Mouse (Mus musculus) Patski (cell line): ENCODE data around the gene Nup188. TPM values are rescaled to one million over a fixed set of nuclear protein-coding genes. Genes with fewer than 3 reads are reported as not detected.
A peak's percentile ranks its signal among the peaks of the same experiment; 100 is the strongest.

Source experiments
- ATAC-seq: fragments of 100-300 bp; one replicate; pipeline ENCODE4 v1.8.0; 2021
- CTCF ChIA-PET: fragments of 350-600 bp; sonication (Branson Sonifier 250); formaldehyde crosslinking; loops from one replicate; lab custom pipeline; 2022; ENCODE audit warnings: inconsistent platforms; lab: Charles Lee
- POLR2A ChIA-PET: fragments of 350-600 bp; sonication (Branson Sonifier 250); formaldehyde crosslinking; loops from one replicate; lab custom pipeline; 2022; ENCODE audit warnings: antibody characterized with exemption, inconsistent platforms; lab: Charles Lee
- DNase-seq: peaks from one replicate; pipeline ENCODE4 v3.0.0-alpha.2; 2011; ENCODE audit warnings: low read depth, low spot score
- H3K27me3 ChIP-seq: fragments of 371-371 bp; one replicate; pipeline ENCODE4 v1.5.1; 2021
- CTCF ChIP-seq: fragments of 100-300 bp; IDR thresholded peaks from one replicate; pipeline ENCODE4 v1.5.1; 2021
- in situ Hi-C: fragments of 300-500 bp; cut with MboI; formaldehyde crosslinking; loops from 3 replicates; pipeline ENCODE4 v1.11.1; 2018; ENCODE audit warnings: low pct_unique_long_range_greater_than_20kb, mixed read lengths
- polyA plus RNA-seq: library from polyadenylated mRNA; unstranded; gene quantifications from one replicate; pipeline ENCODE4 v1.2.3, GENCODE M21; 2021

Gene Nup188
- polyA plus RNA-seq, 1 experiment from 2014 or later, result 36.7 TPM

GRCm38 (mm10) chr2:30319260-30319659 lies 33.1 kb downstream of the Nup188 start:
- no peak for DNase-seq
- CTCF ChIA-PET, result no interaction called here
- no peak for TF ChIP-seq CTCF
- in situ Hi-C loops, result no loop called here
- no peak for ATAC-seq
- no peaks in the 10 kb centered on the region for H3K27me3 ChIP-seq
- POLR2A ChIA-PET, result no interaction called here

GRCm38 (mm10) chr2:30323111-30323510 lies 36.9 kb downstream of the Nup188 start:
- ChIA-PET CTCF (interaction anchor here (1.0 kb wide), 1 partner anchor 16 kb away, joined by 3 read pairs; no protein-coding TSS in a partner anchor), POLR2A (no interaction called here)
- TF ChIP-seq CTCF, result no peak
- in situ Hi-C loops, result no loop called here
- DNase-seq (peak; percentile 43), ATAC-seq (peak; percentile 67)
- H3K27me3 ChIP-seq, result no peaks in the 10 kb centered on the region

- ChIA-PET POLR2A (no interaction called here), CTCF (no interaction called here)
- DNase-seq (no peak), ATAC-seq (no peak)
- in situ Hi-C loops, result no loop called here
- TF ChIP-seq CTCF, result no peak
- H3K27me3 ChIP-seq, result no peaks in the 10 kb centered on the region
These were observed 39.1 kb downstream of the Nup188 start for GRCm38 (mm10) chr2:30325296-30325695.

DNA sequence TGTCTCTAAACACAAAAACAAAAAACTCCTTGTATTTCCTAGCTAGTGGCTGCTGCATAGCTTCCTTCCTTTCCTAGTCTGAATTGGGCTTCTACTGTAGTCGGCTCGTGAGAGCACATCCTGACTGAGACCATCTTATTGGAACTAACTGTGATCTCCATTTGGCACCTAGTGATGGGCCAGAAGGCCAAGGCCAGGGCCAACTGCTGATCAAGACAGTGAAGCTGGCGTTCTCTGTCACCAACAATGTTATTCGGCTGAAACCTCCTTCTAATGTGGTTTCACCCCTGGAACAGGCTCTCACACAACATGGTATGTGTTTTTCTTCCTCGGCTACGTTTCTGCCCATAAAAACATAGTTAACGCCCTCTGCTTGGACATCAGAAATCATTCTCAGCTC lies 41.1 kb downstream of the Nup188 start:
- CTCF ChIA-PET, result interaction anchor here (0.6 to 1.5 kb wide), 4 partner anchors 9 to 19 kb away, joined by 3 to 4 read pairs (median 4); no protein-coding TSS in a partner anchor
- no peak for TF ChIP-seq CTCF
- in situ Hi-C loops, result no loop called here

DNA sequence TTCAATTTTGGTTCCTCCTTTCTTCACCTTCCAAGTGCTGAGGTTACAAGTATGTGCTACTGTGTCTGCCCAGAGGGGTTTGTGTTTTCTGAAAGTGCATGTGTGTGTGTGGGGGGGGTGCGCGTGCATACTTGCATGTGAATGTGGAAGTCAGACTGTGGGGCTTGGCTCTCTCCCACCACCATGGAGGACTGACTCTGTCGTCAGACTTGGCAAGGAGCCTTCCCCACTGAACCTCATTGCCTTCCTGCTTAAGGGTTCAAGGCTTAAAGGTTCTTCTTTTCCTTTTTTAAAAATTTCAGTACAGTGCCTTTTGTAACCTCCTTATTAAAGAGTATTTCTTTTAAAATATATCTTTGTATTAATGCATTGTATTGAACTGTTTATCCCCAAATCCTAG lies 42.6 kb downstream of the Nup188 start:
- in situ Hi-C loops, result no loop called here
- no peaks in the 10 kb centered on the region for H3K27me3 ChIP-seq
- no peak for TF ChIP-seq CTCF
- DNase-seq (no peak), ATAC-seq (no peak)
- ChIA-PET POLR2A (no interaction called here), CTCF (interaction anchor here (1.0 to 1.5 kb wide), 2 partner anchors 12 to 15 kb away, joined by 3 read pairs; no protein-coding TSS in a partner anchor)

More for the DNA sequence above, 41.1 kb downstream of the Nup188 start:
- POLR2A ChIA-PET, result no interaction called here
- DNase-seq (no peak), ATAC-seq (no peak)
- H3K27me3 ChIP-seq, result no peaks in the 10 kb centered on the region

- in situ Hi-C loops, result no loop called here
- ChIA-PET CTCF (interaction anchor here (1.7 kb wide), 1 partner anchor 9 kb away, joined by 4 read pairs; no protein-coding TSS in a partner anchor), POLR2A (no interaction called here)
- TF ChIP-seq CTCF, result no peak
- ATAC-seq (no peak), DNase-seq (no peak)
- H3K27me3 ChIP-seq, result no peaks in the 10 kb centered on the region
These were observed 49.1 kb downstream of the Nup188 start for GRCm38 (mm10) chr2:30335324-30335723.

GRCm38 (mm10) chr2:30336174-30336915 lies 50.1 kb downstream of the Nup188 start:
- ChIA-PET CTCF (interaction anchor here (1.7 kb wide), 1 partner anchor 10 kb away, joined by 4 read pairs; no protein-coding TSS in a partner anchor), POLR2A (no interaction called here)
- in situ Hi-C loops, result no loop called here
- no peaks in the 10 kb centered on the region for H3K27me3 ChIP-seq
- no peak for DNase-seq
- no peak for TF ChIP-seq CTCF
- no peak for ATAC-seq

DNA sequence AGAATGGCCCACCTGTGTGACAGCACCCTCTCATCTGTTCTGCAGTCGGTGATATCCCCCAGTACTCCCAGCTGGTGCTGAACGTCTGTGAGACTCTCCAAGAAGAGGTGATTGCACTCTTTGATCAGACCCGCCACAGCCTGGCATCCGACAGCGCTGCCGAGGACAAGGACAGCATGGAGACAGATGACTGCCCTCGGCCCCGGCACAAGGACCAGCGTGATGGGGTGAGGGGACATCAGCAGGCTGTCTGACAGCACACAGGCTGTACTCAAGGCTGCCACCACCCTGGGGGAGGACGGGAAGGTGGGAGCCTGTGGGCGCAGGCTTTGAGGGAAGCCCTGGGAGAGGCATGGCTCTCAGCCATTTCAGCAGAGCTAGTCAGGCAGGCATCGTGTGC lies 51.0 kb downstream of the Nup188 start:
- ATAC-seq (no peak), DNase-seq (no peak)
- ChIA-PET POLR2A (no interaction called here), CTCF (interaction anchor here (1.7 kb wide), 1 partner anchor 10 kb away, joined by 4 read pairs; no protein-coding TSS in a partner anchor)
- in situ Hi-C loops, result no loop called here
- H3K27me3 ChIP-seq, result no peaks in the 10 kb centered on the region
- TF ChIP-seq CTCF, result no peak

GRCm38 (mm10) chr2:30342061-30342460 lies 55.9 kb downstream of the Nup188 start:
- no peak for TF ChIP-seq CTCF
- ChIA-PET POLR2A (no interaction called here), CTCF (no interaction called here)
- DNase-seq (no peak), ATAC-seq (no peak)
- in situ Hi-C loops, result no loop called here
- H3K27me3 ChIP-seq, result no peaks in the 10 kb centered on the region

GRCm38 (mm10) chr2:30342544-30342943 lies 56.3 kb downstream of the Nup188 start:
- CTCF ChIA-PET, result no interaction called here
- no peak for ATAC-seq
- DNase-seq, result no peak
- POLR2A ChIA-PET, result interaction anchor here (1.7 kb wide), 1 partner anchor 12 kb away, joined by 5 read pairs; no protein-coding TSS in a partner anchor
- no peaks in the 10 kb centered on the region for H3K27me3 ChIP-seq
- no peak for TF ChIP-seq CTCF
- in situ Hi-C loops, result no loop called here

- no peak for DNase-seq
- no peak for TF ChIP-seq CTCF
- CTCF ChIA-PET, result no interaction called here
- in situ Hi-C loops, result no loop called here
- POLR2A ChIA-PET, result interaction anchor here (1.7 kb wide), 1 partner anchor 11 kb away, joined by 5 read pairs; no protein-coding TSS in a partner anchor
- no peak for ATAC-seq
- H3K27me3 ChIP-seq, result no peaks in the 10 kb centered on the region
These were observed 57.5 kb downstream of the Nup188 start for GRCm38 (mm10) chr2:30343601-30344137.
